Mouse (Mus musculus): ENCODE measurements around the gene Wfdc5. TPM values are rescaled to one million over a fixed set of nuclear protein-coding genes. Genes with fewer than 3 reads are reported as not detected.

Gene Wfdc5
- polyA plus RNA-seq, 1 experiment from 2014 or later = not detected

- DNase-seq (ENCODE audit: low spot score) = no peak
Observed at GRCm38 (mm10) chr2:164128576-164129411, 53.7 kb downstream of the Wfdc5 start.

GRCm38 (mm10) chr2:164127297-164127696 is 55.2 kb downstream of the Wfdc5 start:
- no peak for DNase-seq (ENCODE audit: low spot score)

GRCm38 (mm10) chr2:164126533-164126955 is 56.0 kb downstream of the Wfdc5 start:
- no peak for DNase-seq (ENCODE audit: low spot score)

Other genes starting within 250 kb of the Wfdc5 start
- gene Ywhab, start 187.8 kb downstream of the Wfdc5 start, polyA plus RNA-seq (2015; fragmentation: Nextera tagmentation; extraction: Ambion mirVana) = 265 and 278 TPM in 2 replicates
- 1.8 and 2.0 TPM in 2 replicates for gene Pabpc1l, start 157.3 kb downstream of the Wfdc5 start, polyA plus RNA-seq (2015; fragmentation: Nextera tagmentation; extraction: Ambion mirVana)
- gene Stk4, start 112.4 kb downstream of the Wfdc5 start, polyA plus RNA-seq (2015; fragmentation: Nextera tagmentation; extraction: Ambion mirVana) = 67.8 and 68.4 TPM in 2 replicates
- gene Tomm34, start 111.6 kb downstream of the Wfdc5 start, polyA plus RNA-seq (2015; fragmentation: Nextera tagmentation; extraction: Ambion mirVana) = 80.0 and 80.8 TPM in 2 replicates
- gene Kcns1, start 11.6 kb downstream of the Wfdc5 start, polyA plus RNA-seq (2015; fragmentation: Nextera tagmentation; extraction: Ambion mirVana) = not detected in 2 replicates
- 2.0 and 2.3 TPM in 2 replicates for gene Wfdc12, start 7.9 kb upstream of the Wfdc5 start, polyA plus RNA-seq (2015; fragmentation: Nextera tagmentation; extraction: Ambion mirVana)
- not detected in 2 replicates for gene Wfdc15a, start 17.4 kb upstream of the Wfdc5 start, polyA plus RNA-seq (2015; fragmentation: Nextera tagmentation; extraction: Ambion mirVana)
- gene Wfdc15b, start 38.9 kb upstream of the Wfdc5 start, polyA plus RNA-seq (2015; fragmentation: Nextera tagmentation; extraction: Ambion mirVana) = 1.8 and 2.9 TPM in 2 replicates
- gene Svs2, start 55.7 kb upstream of the Wfdc5 start, polyA plus RNA-seq (2015; fragmentation: Nextera tagmentation; extraction: Ambion mirVana) = 0.09 and 0.12 TPM in 2 replicates
- gene Svs3b, start 73.9 kb upstream of the Wfdc5 start, polyA plus RNA-seq (2015; fragmentation: Nextera tagmentation; extraction: Ambion mirVana) = 0.10 TPM in 1 of 2 replicates, not detected in the other
- gene Svs4, start 95.7 kb upstream of the Wfdc5 start, polyA plus RNA-seq (2015; fragmentation: Nextera tagmentation; extraction: Ambion mirVana) = 0.54 TPM in 1 of 2 replicates, not detected in the other
- not detected in 2 replicates for gene Svs3a, start 106.5 kb upstream of the Wfdc5 start, polyA plus RNA-seq (2015; fragmentation: Nextera tagmentation; extraction: Ambion mirVana)
- gene Svs6, start 134.0 kb upstream of the Wfdc5 start, polyA plus RNA-seq (2015; fragmentation: Nextera tagmentation; extraction: Ambion mirVana) = not detected in 2 replicates
- gene Svs5, start 150.0 kb upstream of the Wfdc5 start, polyA plus RNA-seq (2015; fragmentation: Nextera tagmentation; extraction: Ambion mirVana) = not detected in 2 replicates
- gene Slpi, start 206.4 kb upstream of the Wfdc5 start, polyA plus RNA-seq (2015; fragmentation: Nextera tagmentation; extraction: Ambion mirVana) = 9.8 and 10.6 TPM in 2 replicates
- gene Rbpjl, start 220.4 kb upstream of the Wfdc5 start, polyA plus RNA-seq (2015; fragmentation: Nextera tagmentation; extraction: Ambion mirVana) = not detected in 2 replicates
- 0.08 and 0.12 TPM in 2 replicates for gene Matn4, start 222.4 kb upstream of the Wfdc5 start, polyA plus RNA-seq (2015; fragmentation: Nextera tagmentation; extraction: Ambion mirVana)

All from thymus, postnatal 0 days (tissue).